Mouse (Mus musculus) ES-Bruce4 (cell line): ENCODE measurements around the gene Kdm8. TPM values are rescaled to one million over a fixed set of nuclear protein-coding genes. Genes with fewer than 3 reads are reported as not detected.

Source experiments
- H3K27ac ChIP-seq: 2 replicates; pipeline ENCODE4 v1.5.1; 2012; ENCODE audit warnings: low read length, inconsistent platforms; ENCODE audit not compliant: insufficient read depth
- H3K27me3 ChIP-seq: 2 replicates; pipeline ENCODE4 v1.6.1; 2012; ENCODE audit warnings: mild to moderate bottlenecking, low read length, inconsistent platforms; ENCODE audit not compliant: control insufficient read depth, poor library complexity, insufficient read depth, severe bottlenecking
- H3K36me3 ChIP-seq: 2 replicates; pipeline ENCODE4 v1.6.1; 2012; ENCODE audit warnings: inconsistent platforms, mild to moderate bottlenecking, low read length, moderate library complexity; ENCODE audit not compliant: control insufficient read depth, poor library complexity, insufficient read depth, severe bottlenecking
- H3K4me1 ChIP-seq: one replicate; pipeline ENCODE4 v1.8.1; 2011; ENCODE audit warnings: low read length; ENCODE audit not compliant: control insufficient read depth, insufficient read depth
- H3K4me3 ChIP-seq: 2 replicates; pipeline ENCODE4 v1.5.1; 2011; ENCODE audit warnings: low read depth, mild to moderate bottlenecking, low read length
- H3K9ac ChIP-seq: 2 replicates; pipeline ENCODE4 v1.6.1; 2012; ENCODE audit warnings: low read depth, mild to moderate bottlenecking, inconsistent platforms; ENCODE audit not compliant: poor library complexity, severe bottlenecking
- H3K9me3 ChIP-seq: replicated peaks from 2 replicates; pipeline ENCODE4 v1.6.1; 2012; ENCODE audit warnings: mild to moderate bottlenecking, low read length, inconsistent platforms; ENCODE audit not compliant: control insufficient read depth, poor library complexity, insufficient read depth, severe bottlenecking
- CTCF ChIP-seq: IDR thresholded peaks from one replicate; pipeline ENCODE4 v1.8.1; 2011; ENCODE audit warnings: low read depth, low read length
- EP300 ChIP-seq: IDR thresholded peaks from 2 replicates; pipeline ENCODE4 v1.6.1; 2011; ENCODE audit warnings: low read depth, low read length; ENCODE audit not compliant: insufficient read depth
- POLR2A ChIP-seq: IDR thresholded peaks from one replicate; pipeline ENCODE4 v1.8.1; 2011; ENCODE audit warnings: low read length; ENCODE audit not compliant: insufficient read depth
- polyA plus RNA-seq: library from polyadenylated mRNA; stranded (reverse); fragments of >200 nt; gene quantifications from 2 replicates; pipeline ENCODE4 v1.2.4, GENCODE M21; 2011; ENCODE audit warnings: low read depth; ENCODE audit not compliant: missing spikeins, insufficient read depth, insufficient read length

The Kdm8 gene
- polyA plus RNA-seq, 1 experiment: 4.4 TPM

GRCm38 (mm10) chr7:125416762-125417161, 27.7 kb upstream of the Kdm8 start:
- no peak overlapping the region for H3K9ac ChIP-seq

GRCm38 (mm10) chr7:125418413-125418812, 26.1 kb upstream of the Kdm8 start:
- Histone ChIP-seq H3K27ac (peak overlapping the region; percentile 17; the same call in 1 of the 2 replicates), H3K36me3 (no peaks in the 10 kb centered on the region)

More at GRCm38 (mm10) chr7:125416762-125417161, 27.7 kb upstream of the Kdm8 start:
- no peaks in the 10 kb centered on the region for H3K36me3 ChIP-seq
- no peaks in the 10 kb centered on the region for H3K27me3 ChIP-seq
- peaks cover 5% of the 10 kb centered on the region for H3K4me1 ChIP-seq
- no peak overlapping the region for H3K27ac ChIP-seq
- no peak overlapping the region for H3K4me3 ChIP-seq
- no peaks in the 10 kb centered on the region; the same call in 1 of the 2 replicates for H3K9me3 ChIP-seq
- no peak for TF ChIP-seq EP300
- no peak for TF ChIP-seq CTCF
- no peak for TF ChIP-seq POLR2A

GRCm38 (mm10) chr7:125420190-125420589, 24.3 kb upstream of the Kdm8 start:
- no peak overlapping the region for H3K27ac ChIP-seq
- no peak overlapping the region for H3K4me3 ChIP-seq
- no peaks in the 10 kb centered on the region for H3K27me3 ChIP-seq
- H3K4me1 ChIP-seq: peaks cover 5% of the 10 kb centered on the region
- TF ChIP-seq CTCF (peak; percentile 72), EP300 (no peak), POLR2A (no peak)
- H3K9me3 ChIP-seq: no peaks in the 10 kb centered on the region
- no peak overlapping the region for H3K9ac ChIP-seq
- H3K36me3 ChIP-seq: no peaks in the 10 kb centered on the region

More at GRCm38 (mm10) chr7:125418413-125418812, 26.1 kb upstream of the Kdm8 start:
- no peak for TF ChIP-seq CTCF
- TF ChIP-seq POLR2A: peak; percentile 20
- TF ChIP-seq EP300: peak; percentile 82
- peaks cover 5% of the 10 kb centered on the region for H3K4me1 ChIP-seq
- H3K9me3 ChIP-seq: no peaks in the 10 kb centered on the region; the same call in 1 of the 2 replicates
- no peaks in the 10 kb centered on the region for H3K27me3 ChIP-seq
- H3K4me3 ChIP-seq: no peak overlapping the region
- H3K9ac ChIP-seq: no peak overlapping the region

DNA sequence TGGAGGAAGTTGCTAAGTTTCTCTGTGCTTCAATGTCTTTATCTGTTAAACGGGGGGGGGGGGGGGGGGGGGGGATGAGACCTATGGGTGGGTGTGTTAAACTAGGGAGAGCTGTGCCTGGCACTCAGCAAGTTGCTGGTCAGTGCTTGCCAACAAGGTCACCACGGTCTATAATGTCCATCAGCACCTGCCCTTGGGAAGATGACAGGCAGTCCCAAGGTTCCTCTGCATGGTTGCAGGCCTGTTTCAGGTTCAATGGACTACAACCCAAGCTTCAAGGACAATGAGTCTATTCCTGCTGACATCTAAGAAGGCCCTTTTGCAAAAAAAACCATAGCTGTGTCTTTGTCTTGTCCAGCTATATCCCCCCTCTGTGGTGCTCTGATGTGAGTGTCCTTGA, 22.6 kb upstream of the Kdm8 start:
- H3K27ac ChIP-seq: no peak overlapping the region
- H3K36me3 ChIP-seq: no peaks in the 10 kb centered on the region
- H3K4me3 ChIP-seq: no peak overlapping the region
- TF ChIP-seq EP300: no peak
- no peak for TF ChIP-seq CTCF
- TF ChIP-seq POLR2A: no peak
- H3K27me3 ChIP-seq: no peaks in the 10 kb centered on the region
- peaks cover 2% of the 10 kb centered on the region for H3K4me1 ChIP-seq
- H3K9ac ChIP-seq: no peak overlapping the region
- no peaks in the 10 kb centered on the region for H3K9me3 ChIP-seq

DNA sequence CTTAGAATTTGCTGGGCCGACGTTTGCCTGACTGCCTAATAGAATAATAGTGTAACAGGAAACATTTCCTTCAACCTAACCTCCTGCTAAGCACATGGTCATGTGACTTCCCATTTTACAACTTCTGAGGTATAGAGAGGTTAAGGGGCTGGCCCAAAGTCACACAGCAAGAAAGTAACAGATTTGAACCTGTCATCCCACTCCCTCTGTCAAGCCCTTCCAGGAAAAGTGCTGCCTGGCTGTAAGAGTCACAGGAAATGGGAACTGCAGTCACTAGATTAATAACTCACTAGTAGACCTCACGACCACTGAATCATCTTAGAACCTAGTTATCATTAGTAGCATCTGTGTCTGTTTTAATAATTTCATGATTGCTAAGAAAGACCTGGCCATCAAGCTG, 21.4 kb upstream of the Kdm8 start:
- Histone ChIP-seq H3K27me3 (no peaks in the 10 kb centered on the region), H3K9me3 (no peaks in the 10 kb centered on the region), H3K4me1 (no peaks in the 10 kb centered on the region), H3K4me3 (no peak overlapping the region), H3K9ac (no peak overlapping the region), H3K27ac (no peak overlapping the region), H3K36me3 (no peaks in the 10 kb centered on the region)
- no peak for TF ChIP-seq CTCF
- TF ChIP-seq EP300: no peak
- TF ChIP-seq POLR2A: no peak

GRCm38 (mm10) chr7:125427492-125428090, 16.9 kb upstream of the Kdm8 start:
- no peak overlapping the region for H3K4me3 ChIP-seq
- no peak overlapping the region for H3K9ac ChIP-seq
- H3K27ac ChIP-seq: no peak overlapping the region
- TF ChIP-seq POLR2A (no peak), CTCF (no peak), EP300 (no peak)
- H3K27me3 ChIP-seq: no peaks in the 10 kb centered on the region
- H3K9me3 ChIP-seq: 0 out of 2 replicates have a peak, but pooled peaks cover 3% of the 10 kb centered on the region
- no peaks in the 10 kb centered on the region for H3K36me3 ChIP-seq
- no peaks in the 10 kb centered on the region for H3K4me1 ChIP-seq
